Mouse (Mus musculus): ENCODE measurements at regions not wholly inside any gene's neighbourhood (a gene's known extent, or its start where the extent isn't known, plus 50 kb on each side); places are given as distances from the start of the nearest gene placed in this dataset.

GRCm38 (mm10) chr7:83476161-83476495, 108.6 kb upstream of the Tmc3 start:
- no peak for DNase-seq (ENCODE audit: low read depth, low spot score)

GRCm38 (mm10) chr7:83476861-83477260, 107.9 kb upstream of the Tmc3 start:
- no peak for DNase-seq (ENCODE audit: low read depth, low spot score)

GRCm38 (mm10) chr7:83477661-83478121, 107.0 kb upstream of the Tmc3 start:
- DNase-seq (ENCODE audit: low read depth, low spot score) = peak; percentile 40

GRCm38 (mm10) chr7:83481655-83482054, 103.1 kb upstream of the Tmc3 start:
- DNase-seq (ENCODE audit: low read depth, low spot score) = no peak

- DNase-seq (ENCODE audit: low read depth, low spot score) = no peak
Observed at GRCm38 (mm10) chr7:83482254-83482653, 102.5 kb upstream of the Tmc3 start.

GRCm38 (mm10) chr7:83482671-83483304, 101.9 kb upstream of the Tmc3 start:
- DNase-seq (ENCODE audit: low read depth, low spot score) = no peak

- no peak for DNase-seq (ENCODE audit: low read depth, low spot score)
Observed at GRCm38 (mm10) chr7:83486156-83486750, 98.5 kb upstream of the Tmc3 start.

GRCm38 (mm10) chr7:83489790-83490189, 94.9 kb upstream of the Tmc3 start:
- DNase-seq (ENCODE audit: low read depth, low spot score) = peak; percentile 65

GRCm38 (mm10) chr7:83504996-83505645, 79.6 kb upstream of the Tmc3 start:
- DNase-seq (ENCODE audit: low read depth, low spot score) = no peak

GRCm38 (mm10) chr7:83516295-83516694, 68.4 kb upstream of the Tmc3 start:
- DNase-seq (ENCODE audit: low read depth, low spot score) = no peak

GRCm38 (mm10) chr7:83521511-83521910, 63.2 kb upstream of the Tmc3 start:
- DNase-seq (ENCODE audit: low read depth, low spot score) = no peak

All from forelimb bud, embryonic 11.5 days (tissue).